Mouse (Mus musculus): ENCODE measurements at regions not wholly inside any gene's neighbourhood (a gene's known extent, or its start where the extent isn't known, plus 50 kb on each side); places are given as distances from the start of the nearest gene placed in this dataset.

DNA sequence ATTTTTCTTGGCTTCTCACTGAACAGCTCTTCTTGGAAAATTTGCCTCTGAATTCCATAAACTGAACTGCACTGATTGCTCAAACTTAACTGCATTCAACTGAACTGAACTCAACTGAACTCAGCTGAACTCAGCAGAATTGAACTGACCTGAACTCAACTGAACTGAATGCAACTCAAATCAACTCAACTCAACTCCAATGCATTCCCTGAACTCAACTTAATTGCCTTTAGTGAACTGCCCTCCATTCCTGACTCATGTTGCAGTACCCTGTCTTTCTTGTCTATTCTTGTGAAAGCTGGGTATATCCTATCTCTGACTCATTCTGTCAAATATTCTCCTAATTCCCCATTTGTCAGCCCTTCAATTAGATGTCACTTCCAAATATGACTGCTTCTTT, 58.0 kb upstream of the Fam84a start:
- H3K9me3 ChIP-seq (replicated peaks; ENCODE audit: control insufficient read depth, low read length), result no peaks in the 10 kb centered on the region
- H3K4me2 ChIP-seq (ENCODE audit: low read length), result no peak overlapping the region
- DNase-seq (ENCODE audit: low spot score) (no peak), ATAC-seq (no peak)
- H3K36me3 ChIP-seq (ENCODE audit: control insufficient read depth, insufficient read depth, low read length), result no peaks in the 10 kb centered on the region
- H3K27me3 ChIP-seq (replicated peaks; ENCODE audit: control insufficient read depth, insufficient read depth, low read length), result no peaks in the 10 kb centered on the region
- H3K9ac ChIP-seq (ENCODE audit: low read length), result no peak overlapping the region
- H3K27ac ChIP-seq (ENCODE audit: low read depth, low read length), result no peak overlapping the region
- H3K4me3 ChIP-seq (ENCODE audit: low read depth, low read length), result no peak overlapping the region
- H3K4me1 ChIP-seq (ENCODE audit: control insufficient read depth, insufficient read depth, low read length), result no peaks in the 10 kb centered on the region

DNA sequence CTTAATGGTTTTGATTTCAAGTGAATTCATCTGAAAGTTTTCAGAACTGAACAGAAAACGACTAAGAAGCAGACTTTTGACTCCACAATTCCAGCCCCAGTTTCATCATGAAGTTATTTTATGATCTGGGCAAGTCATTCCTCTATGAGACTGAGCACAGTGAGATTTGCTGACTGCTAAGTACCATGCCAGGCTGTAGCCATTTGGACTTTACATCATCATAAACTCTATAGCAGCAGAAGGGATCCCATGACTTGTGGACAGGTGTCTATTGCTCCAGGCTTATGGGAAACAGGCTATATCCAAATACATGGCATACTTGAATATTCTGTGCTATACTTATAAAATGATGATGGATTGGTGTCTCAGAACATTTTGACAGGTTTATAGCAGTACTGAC, 55.4 kb upstream of the Fam84a start:
- WGBS, result 74% methylated on average over 1 of the region's 1 CpGs
- no peak overlapping the region for H3K27ac ChIP-seq (ENCODE audit: low read depth, low read length)
- H3K4me2 ChIP-seq (ENCODE audit: low read length), result no peak overlapping the region
- no peak overlapping the region for H3K4me3 ChIP-seq (ENCODE audit: low read depth, low read length)
- no peaks in the 10 kb centered on the region for H3K4me1 ChIP-seq (ENCODE audit: control insufficient read depth, insufficient read depth, low read length)
- no peak overlapping the region for H3K9ac ChIP-seq (ENCODE audit: low read length)
- H3K9me3 ChIP-seq (replicated peaks; ENCODE audit: control insufficient read depth, low read length), result no peaks in the 10 kb centered on the region
- no peaks in the 10 kb centered on the region for H3K36me3 ChIP-seq (ENCODE audit: control insufficient read depth, insufficient read depth, low read length)
- no peaks in the 10 kb centered on the region for H3K27me3 ChIP-seq (replicated peaks; ENCODE audit: control insufficient read depth, insufficient read depth, low read length)
- ATAC-seq (no peak), DNase-seq (ENCODE audit: low spot score) (no peak)

DNA sequence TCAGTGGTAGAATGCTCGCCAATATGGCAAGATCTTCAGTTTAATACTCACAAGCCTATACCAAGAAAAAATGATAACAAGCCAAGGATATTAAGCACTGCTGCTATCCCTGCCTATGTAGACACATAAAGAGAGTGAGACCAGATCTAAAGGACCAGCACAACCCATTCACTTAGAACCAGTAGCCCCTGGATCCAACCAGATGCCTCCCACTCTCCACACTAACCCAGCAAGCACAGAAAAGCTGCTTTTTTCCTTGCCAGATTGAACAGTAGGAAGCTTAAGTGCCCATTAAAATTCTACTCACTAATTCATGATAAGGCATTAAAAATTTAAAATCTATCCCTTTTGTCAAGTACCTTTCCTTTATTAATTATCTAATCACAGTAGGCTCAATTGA, 52.6 kb upstream of the Fam84a start:
- no peak for ATAC-seq
- Histone ChIP-seq H3K27ac (ENCODE audit: low read depth, low read length) (no peak overlapping the region), H3K9ac (ENCODE audit: low read length) (no peak overlapping the region), H3K4me2 (ENCODE audit: low read length) (no peak overlapping the region), H3K27me3 (replicated peaks; ENCODE audit: control insufficient read depth, insufficient read depth, low read length) (no peaks in the 10 kb centered on the region), H3K4me3 (ENCODE audit: low read depth, low read length) (no peak overlapping the region), H3K4me1 (ENCODE audit: control insufficient read depth, insufficient read depth, low read length) (no peaks in the 10 kb centered on the region), H3K9me3 (replicated peaks; ENCODE audit: control insufficient read depth, low read length) (no peaks in the 10 kb centered on the region), H3K36me3 (ENCODE audit: control insufficient read depth, insufficient read depth, low read length) (no peaks in the 10 kb centered on the region)
- DNase-seq (ENCODE audit: low spot score), result no peak
- WGBS, result 77% methylated on average over 1 of the region's 1 CpGs
